Mouse (Mus musculus) CD4-positive, CD25-positive, alpha-beta regulatory T cell, adult 4 months (primary cell): ENCODE results near the gene Spem2. TPM values are rescaled to one million over a fixed set of nuclear protein-coding genes. Genes with fewer than 3 reads are reported as not detected.
"Not testable (repeated sequence)": the region's sequence is repeated elsewhere in the genome, so short reads cannot be mapped to it uniquely, and the experiment has no call there.

ENCODE experiments used
- ATAC-seq: one replicate; pipeline ENCODE4 v1.8.0; 2017
- polyA plus RNA-seq, 2 experiments: library from polyadenylated mRNA; unstranded; fragments of 100-300 nt; shearing (Covaris generic); gene quantifications; one replicate each; pipeline ENCODE4 v1.2.1; 2017

Gene Spem2
- not detected for polyA plus RNA-seq

DNA sequence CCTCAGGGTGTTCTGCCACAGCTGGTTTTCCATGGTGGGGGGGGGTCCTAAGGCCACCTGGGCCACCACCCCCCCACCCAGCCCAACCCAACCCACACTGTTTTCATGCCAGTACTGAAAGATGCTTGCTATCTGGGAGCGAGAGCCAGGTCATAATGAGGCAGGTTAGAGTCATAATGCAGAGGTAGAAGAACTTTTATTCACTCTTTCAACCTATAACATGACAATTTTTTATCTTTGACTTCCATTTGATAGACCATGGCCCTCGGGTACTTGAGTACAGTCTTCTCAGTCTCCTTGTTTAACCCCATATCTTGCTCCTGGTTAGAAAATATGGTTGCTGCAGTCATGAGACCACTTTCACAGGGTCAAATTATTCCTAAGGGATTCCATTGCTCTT lies at the start of gene Spem2:
Gene Spem2, minus strand, starts transcription at position 101 of the 400 bp plus-strand sequence.
- ATAC-seq: no peak

DNA sequence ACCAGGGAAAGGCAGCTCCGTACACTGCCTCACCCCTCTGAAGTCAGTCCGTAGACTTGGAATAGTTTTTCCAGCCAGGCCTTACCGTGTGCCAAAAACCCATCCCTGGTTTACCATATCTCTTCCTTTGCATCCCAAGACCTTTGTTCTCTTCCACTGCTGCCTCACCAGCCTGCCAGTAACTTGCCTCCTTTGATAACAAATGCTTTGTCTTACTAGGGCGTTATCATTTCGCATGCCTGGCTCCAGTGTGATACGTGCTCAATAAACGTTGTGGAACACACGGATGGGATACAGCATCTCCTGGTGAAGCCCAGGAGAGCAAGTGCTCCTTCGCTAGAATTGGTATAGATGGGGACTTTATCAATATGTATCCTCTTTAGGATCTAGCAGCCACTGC lies 49.1 kb upstream of the Spem2 start:
- ATAC-seq: no peak

DNA sequence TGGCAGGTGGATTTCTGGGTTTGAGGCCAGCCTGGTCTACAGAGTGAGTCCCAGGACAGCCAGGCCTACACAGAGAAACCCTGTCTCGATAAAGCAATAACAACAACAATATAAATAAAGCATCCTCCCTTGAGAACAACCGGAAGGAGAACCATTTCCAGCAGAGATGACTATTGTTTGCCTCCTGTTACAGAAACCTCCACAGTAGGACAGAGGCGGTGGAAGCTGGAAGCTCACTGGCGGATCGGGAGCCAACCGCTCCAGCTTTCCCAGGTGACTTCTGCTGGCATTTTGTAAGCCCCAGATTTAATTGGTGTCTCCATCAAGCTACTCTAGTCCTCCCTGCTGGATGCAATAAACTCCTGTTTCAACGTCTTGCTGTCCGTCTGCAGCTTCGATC lies 47.3 kb upstream of the Spem2 start:
- no peak for ATAC-seq

DNA sequence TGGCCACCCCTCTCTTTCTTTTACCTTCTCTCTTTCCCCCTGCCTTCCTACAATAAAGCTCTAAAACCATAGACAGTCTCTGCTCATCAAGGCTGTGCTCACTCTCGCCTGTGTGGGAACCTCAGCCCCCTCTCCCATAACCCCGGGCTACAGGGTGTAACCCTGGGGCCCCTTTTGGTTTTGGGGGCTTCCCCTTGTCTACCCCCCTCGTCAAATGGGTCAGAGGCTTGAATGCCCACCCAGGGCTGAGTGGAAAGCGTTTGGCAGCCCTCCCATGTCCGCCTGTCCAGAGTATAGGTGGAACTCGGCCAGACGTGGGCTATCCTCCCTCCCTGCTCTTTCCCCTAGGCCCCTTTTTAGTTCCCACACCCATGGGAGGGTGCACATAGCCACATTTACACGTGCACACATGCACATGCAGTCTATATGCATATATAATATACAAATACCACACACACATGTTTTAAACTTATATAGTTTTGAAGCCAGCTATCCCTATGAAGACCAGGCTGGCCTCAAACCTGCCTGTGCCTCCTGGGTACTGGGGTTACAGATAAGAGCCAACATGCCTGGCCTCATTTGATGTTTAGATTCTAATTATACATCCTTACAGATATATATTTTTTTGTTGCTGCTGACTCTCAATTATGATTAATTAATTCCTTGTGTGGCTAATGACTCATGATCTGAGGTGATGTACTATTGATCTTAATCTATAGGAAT lies 46.0 kb upstream of the Spem2 start:
- ATAC-seq: no peak

DNA sequence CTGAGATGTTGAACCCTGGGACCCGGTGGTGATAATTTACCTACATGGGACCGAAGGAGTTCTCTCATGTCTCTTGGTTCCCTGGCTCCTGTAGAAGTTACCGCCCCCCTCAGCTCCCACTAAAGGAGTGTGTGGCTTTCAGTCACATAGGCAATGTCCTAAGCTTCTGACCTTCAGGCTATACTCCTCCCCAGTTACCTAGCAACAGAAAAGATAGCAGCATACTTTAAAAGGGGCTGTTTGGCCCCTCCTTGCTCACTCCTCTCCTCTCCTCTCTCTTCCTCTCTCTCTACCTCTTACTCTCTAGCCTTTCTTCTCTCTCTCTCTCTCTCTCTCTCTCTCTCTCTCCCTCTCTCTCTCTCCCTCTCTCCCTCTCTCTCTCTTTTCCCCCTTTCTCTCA lies 45.5 kb upstream of the Spem2 start:
- not testable (repeated sequence) for ATAC-seq

DNA sequence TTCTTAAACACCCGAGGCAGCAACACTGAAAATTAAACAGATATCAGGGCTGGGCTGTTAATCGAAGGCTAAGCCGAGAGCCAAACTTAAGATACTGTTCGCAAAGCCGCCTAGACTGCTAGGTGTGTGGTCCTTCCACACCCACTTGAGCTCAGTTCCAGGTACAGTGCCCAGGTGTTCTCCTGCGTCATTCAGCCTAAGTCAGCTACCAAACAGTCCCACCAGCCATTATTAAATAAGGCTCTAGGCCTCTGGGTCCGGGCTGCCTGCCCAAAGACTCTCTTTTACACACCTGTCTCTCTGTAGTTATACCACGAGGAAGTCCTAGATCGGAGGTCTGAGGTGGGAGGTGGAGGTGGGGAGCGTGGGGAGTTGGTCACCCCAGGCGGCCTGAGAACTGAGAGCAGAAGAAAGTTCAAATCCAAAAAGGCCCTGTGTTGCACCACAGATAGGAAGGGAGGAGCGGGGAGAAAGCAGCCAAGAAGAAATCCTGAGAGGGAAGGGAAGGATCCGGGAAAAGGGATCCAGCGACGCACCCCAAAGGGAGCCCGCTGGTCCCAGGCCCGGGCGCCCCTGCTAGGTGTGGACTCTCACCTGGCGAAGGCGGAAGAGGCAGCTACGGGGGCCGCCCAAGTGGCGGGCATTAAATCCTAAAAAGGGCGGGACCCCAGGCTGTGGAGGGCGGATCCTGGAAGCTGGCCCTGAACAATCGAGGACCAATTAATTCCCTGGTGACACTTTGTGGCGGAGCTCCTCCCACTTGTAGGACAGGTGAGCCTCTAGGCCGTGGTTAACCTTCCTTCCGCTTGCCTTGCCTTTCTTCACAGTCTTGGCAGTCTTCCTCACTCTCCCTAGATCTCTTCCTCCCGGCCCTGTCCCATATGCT lies 40.1 kb upstream of the Spem2 start, which contains the start of gene Tnk1:
Gene Tnk1, minus strand, starts transcription at position 618 of the 886 bp plus-strand sequence.
- no peak for ATAC-seq

DNA sequence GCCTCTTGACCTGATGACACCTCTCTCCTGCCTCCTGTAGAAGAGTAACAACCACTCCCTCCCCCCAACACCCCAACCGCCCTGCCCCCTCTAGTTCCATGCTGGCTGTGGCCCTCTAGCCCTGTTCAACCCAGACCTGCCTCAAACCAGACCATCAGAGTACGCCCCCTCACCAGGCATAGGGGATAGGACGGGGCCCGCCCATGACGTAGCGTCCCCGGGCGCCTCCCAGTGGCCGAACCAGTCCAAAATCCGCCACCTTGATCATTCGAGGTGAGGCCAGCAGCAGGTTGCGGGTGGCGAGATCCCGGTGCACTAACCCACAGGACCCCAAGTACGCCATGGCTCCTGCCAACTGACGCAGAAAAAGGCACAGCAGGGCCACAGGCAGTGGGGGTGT lies 37.1 kb upstream of the Spem2 start:
- ATAC-seq: no peak

DNA sequence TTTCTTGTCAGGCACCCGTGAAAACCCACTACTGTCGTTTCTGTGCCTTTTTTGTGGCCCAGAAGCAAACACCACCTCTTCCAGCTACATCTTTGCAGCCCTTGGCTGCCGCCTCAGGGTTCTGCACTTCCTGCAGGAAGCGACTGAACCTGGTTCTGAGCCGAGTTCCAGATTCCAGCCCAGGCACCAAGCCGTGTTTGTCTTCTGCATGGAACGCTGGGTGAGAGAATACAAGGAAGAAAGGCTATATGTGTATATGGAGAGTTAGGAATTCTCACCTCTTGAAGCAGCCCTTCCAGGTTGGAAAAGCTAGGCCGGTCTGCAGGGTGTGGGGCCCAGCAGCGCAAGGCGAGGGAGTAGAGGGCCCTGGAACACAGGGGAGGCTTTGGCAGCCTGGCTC lies 36.4 kb upstream of the Spem2 start:
- no peak for ATAC-seq

DNA sequence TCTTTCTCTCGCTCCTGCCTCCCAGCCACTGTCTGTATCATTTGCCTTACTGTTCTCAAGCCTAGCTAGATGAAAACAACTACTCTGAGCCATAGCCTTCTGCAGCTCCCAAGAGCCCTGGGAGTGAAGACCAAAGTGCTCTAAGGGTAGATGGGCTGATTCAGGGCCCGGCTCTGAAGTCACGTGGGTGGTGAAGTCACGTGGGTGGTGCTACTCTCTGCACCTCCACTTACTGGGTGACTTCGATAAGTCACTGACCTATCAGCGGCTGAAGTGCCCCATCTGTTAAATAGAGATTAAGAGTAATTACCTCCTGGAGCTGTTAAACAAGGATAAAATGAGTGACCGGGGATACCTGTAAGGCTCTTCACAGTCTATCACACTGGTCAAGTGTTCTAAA lies 35.7 kb upstream of the Spem2 start:
- ATAC-seq: no peak

DNA sequence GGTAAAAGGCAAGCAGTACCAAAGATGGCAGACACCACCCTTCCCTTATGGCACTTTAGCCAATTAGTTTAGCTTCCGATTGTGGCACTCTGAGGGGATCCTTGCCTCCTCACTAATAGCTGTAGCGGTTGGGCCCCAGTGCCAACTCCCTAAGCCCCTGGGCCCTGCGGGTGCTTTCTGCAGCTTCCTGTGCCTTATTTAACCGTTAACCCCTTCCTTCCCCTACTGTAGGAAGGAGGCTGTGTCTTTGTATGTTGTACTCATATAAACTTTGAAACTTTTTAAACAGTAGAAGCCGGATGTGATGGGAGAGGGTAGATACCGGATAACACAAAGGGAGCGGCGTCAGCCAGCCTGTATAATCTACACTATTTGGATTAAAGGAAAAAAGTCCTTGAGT lies 32.5 kb upstream of the Spem2 start:
- ATAC-seq: no peak

DNA sequence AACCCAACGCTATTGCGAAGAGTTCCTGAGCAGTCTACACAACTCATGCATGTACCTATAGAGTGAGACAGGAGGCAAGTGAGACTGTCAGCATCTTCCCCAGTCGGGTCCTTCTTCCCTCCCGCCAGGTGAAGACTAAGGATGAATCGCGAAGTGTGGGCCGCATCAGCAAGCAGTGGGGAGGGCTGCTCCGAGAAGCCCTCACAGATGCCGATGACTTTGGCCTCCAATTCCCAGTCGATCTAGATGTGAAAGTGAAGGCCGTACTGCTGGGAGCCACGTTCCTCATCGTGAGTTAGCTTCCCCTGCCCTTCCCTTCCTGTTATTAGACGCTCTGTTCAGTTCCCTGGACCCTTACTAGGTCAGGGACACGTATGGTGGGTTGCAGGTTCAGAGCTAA lies 31.6 kb upstream of the Spem2 start:
- ATAC-seq: no peak

DNA sequence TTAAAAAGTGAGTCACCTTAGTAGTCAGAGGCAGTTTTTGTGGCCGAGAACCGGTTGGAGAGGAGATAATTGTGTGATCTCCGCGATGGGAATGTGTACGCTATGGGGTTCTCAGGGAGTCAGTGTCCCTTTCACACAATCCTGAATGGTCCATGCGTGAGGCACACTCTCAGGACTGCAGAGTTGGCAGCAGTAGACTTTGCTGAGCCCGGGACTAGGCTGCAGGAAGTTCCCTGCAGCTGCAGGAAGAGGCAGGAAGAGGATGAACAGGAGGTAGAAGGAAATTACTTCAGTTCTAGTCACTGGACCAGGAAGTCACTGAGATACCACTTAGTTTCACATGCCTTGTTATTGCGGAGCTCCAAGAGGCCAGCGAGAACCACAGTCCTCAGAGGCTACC lies 30.9 kb upstream of the Spem2 start:
- ATAC-seq: no peak

DNA sequence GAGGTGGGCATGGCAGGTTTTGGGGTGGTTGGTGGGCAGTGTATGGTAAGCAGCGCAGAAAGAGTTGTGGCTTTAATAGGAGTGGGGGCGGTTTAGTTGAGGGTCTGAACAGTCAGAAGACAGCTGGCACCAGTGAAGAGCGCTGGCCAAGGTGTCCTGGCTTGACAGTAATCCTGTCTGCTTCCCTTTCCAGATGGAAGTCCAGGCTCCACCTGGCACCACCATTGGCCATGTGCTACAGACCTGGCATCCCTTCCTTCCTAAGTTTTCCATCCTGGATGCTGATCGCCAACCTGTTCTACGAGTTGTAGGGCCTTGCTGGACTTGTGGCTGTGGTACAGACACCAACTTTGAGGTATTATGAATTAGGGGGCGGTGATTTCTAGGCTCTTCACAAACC lies 29.8 kb upstream of the Spem2 start:
- no peak for ATAC-seq

DNA sequence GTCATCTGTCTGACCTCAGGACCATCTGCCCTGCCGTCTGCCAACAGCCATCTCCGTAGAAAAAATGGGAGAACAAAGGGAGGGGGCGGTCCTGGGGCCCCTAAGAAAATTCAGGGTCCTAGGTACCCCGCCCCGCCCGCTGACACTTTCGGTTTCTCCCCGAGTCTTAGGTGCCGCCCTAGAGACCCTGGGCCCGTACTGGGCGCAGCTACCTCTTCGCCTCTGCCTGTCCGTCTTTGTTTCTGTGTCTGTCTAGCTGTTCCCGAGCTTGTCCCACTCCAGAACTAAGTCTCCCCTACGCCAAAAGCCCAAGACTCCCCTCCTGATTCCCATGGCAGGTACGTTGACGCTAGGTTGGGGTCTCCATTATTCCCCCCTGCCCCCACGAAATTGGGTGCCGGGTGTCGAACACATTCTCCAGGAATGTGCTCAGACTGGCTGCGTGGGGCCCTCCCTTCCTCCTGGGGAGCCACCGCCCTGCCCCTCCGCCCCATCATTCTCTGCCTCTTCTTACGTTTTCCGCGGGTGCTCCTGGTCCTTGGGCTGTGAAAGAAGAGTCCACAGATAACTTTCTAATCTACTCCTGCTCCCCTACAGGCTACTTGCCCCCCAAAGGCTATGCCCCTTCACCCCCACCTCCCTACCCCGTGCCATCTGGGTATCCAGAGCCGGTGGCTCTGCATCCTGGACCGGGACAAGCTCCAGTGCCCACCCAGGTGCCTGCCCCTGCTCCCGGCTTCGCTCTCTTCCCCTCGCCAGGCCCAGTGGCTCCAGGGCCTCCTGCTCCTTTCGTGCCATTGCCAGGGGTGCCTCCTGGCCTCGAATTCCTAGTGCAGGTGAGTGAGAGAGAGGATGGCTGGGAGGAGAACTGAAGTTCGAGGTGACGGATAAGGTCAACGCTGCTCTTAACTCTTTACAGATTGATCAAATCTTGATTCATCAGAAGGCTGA lies 28.7 kb upstream of the Spem2 start:
- peak; percentile 71 for ATAC-seq

DNA sequence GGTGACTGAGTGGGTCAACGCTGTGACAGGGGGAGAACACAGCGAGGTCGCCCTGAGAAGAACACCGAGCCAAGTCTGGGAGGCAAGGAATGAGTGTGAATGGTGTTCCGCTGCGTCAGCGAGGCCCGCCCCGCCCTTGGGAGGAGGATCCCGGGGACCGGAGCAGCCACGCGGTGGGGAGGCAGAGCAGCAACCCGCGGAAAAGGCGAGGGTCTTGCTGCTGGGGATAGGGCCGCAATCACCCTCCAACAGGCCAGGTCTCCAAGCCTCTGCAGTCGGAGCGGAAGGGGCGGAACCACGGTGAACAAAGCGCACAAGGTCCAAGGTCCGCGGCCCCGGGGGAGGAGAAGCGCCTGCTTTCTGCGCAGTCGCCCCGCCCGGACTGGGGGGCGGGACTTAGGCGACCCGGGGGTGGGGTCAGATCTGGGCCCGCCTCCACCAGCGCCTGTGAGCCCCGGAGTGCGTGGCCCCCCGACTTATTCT lies 28.0 kb upstream of the Spem2 start, which contains the start of gene Plscr3:
Gene Plscr3, plus strand, starts transcription at position 179 of the 483 bp plus-strand sequence.
- ATAC-seq: peak; percentile 81

DNA sequence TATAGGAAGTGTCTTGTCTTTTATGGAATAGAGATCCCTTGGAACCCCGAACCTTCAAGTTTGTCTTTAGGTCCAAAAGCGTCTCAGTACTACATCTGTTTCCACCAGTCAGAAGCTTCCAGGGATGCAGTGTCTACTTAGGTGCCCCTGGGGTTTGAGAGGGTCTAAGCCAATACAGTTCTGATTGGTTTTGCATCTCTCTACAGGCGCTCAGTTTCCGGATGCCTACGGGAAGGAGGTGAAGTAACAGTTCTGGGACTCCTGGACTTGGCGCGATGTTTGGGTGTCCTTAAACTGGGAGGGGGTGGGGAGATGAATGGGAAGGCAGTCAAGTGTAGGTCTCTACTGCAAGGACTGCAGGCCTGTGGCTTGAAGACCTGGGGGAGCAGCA lies 20.4 kb upstream of the Spem2 start:
- peak; percentile 13 for ATAC-seq

DNA sequence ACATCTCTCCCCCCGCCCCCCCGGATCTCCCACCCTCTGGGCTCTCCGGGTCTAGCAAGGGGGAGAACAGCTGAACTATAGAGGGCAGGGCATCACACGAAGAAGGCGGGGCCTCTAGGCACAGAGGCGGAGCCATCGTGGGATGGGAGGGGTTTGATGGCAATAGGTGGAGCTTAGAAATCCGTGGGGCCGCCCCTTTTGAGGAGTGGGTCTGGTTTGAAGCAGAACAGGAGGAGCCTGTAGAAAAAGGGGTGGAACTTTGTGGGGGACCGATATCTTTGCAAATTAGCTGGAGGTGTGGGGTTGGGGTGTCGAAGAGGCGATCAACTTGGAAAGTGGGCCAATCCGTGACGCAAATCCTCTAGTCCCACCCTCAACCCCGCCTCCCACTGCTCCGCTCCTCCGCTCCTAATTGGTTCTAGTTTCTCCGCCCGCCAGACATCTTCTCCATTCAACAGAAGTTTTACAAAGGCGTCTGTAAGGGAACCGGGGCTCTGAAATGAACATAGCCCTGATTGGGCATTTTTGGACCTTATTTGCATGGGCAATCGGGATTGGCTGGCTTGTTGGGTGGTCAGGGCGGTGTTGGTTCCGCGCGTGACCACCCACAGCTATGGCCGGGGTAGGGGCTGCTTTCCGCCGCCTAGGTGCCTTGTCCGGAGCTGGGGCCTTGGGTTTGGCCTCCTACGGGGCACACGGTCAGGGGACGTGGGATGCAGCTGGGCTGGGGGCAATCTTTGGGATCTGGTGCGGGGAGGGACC lies 19.9 kb upstream of the Spem2 start, which contains the start of gene Tmem256:
Gene Tmem256, plus strand, starts transcription at position 563 of the 762 bp plus-strand sequence.
- ATAC-seq: peak; percentile 90

DNA sequence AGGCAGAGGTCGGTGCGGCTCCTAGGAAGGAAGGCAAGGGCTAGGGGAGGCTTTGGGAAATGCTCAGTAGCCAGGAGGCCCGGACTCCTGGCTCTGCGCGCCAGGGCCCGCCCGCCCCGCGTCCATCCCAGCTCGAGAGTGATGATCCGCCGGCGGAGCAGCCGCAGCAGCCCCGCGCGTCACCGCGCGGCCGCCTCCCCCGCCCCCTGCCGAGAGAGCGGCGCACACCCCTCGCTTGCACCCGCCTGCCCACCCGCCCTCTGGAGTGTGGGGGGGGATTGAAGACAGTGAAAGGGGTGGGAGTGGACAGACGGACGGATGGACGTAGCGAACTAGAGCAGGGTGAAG lies 19.3 kb upstream of the Spem2 start, which contains the start of gene Nlgn2:
Gene Nlgn2, minus strand, starts transcription at position 181 of the 348 bp plus-strand sequence.
- ATAC-seq: no peak

DNA sequence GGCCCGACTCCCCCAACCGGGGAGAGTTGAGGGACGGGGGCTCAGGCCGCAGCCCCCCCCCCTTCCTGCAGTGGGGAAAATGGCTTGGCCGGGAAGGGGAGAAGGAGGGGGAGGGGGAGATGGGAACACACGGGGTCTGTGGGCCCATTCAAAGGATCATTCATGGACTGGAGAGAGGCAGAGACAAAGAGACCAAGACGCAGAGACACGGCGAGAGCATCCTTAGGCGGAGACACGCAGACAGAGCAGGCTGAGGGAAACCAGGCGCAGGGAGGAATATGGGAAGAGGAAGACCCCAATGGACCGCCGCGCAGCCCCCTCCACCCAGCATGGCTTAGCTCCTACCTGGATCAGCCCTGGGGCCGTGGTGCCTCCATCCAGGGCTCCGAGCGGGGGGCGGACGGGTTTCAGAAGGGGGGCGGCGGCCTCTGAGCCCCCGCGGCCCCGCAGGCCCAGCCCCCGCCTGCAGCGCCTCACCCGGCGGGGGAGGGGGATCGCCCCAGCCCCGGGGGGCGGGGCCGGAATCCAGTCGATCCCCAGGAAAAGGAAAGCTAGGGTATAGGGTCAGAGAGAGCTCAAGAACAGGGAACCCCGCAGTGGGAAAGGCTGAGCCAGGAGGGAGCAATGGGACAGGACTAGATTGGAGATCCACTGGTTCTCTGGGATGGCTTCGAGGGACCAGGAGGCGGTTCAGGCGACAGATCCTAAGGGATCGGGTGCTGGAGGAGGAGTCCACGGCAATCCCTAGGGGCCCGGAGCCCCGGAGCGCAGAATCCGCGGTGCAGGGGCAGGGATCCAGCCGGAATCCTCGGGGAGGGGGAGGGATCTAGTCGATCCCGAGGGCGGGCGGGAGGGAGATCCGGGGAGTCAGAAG lies 18.7 kb upstream of the Spem2 start:
- no peak for ATAC-seq

DNA sequence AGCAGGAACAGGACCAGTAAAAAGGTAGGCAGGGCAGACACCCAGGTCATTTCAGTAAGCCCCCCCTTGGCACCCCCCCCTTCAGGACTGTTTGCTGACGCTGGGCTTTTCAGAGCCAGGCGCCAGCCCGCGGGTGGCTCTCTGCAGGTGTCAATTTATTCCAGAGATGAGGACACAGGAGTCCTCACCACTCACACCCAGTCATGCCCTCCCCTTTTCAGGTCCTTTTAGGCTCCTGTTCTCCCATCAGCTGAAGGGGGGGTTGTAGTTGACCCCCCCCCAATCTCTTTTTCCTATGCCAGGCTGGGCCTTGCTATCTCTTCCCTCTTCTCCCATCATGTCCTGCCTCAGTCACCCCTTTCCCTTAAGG lies 17.7 kb upstream of the Spem2 start:
- ATAC-seq: no peak
